Mouse (Mus musculus) embryonic facial prominence, embryonic 10.5 days (tissue): ENCODE measurements around the gene Acer3. TPM values are rescaled to one million over a fixed set of nuclear protein-coding genes. Genes with fewer than 3 reads are reported as not detected.

Experiments
- DNase-seq: peaks from one replicate; pipeline ENCODE4 v3.0.0-alpha.2; 2017; ENCODE audit warnings: low spot score
- H3K27ac ChIP-seq: fragments of 300-500 bp; sonication (generic); replicated peaks from 2 replicates; pipeline ENCODE4 v1.5.1; 2016; ENCODE audit warnings: mild to moderate bottlenecking
- H3K27me3 ChIP-seq: fragments of 300-500 bp; sonication (generic); replicated peaks from 2 replicates; pipeline ENCODE4 v1.6.1; 2016; ENCODE audit warnings: low read depth, mild to moderate bottlenecking; ENCODE audit not compliant: poor library complexity, severe bottlenecking
- H3K36me3 ChIP-seq: fragments of 300-500 bp; sonication (generic); replicated peaks from 2 replicates; pipeline ENCODE4 v1.6.1; 2016; ENCODE audit warnings: mild to moderate bottlenecking, moderate library complexity
- H3K4me1 ChIP-seq: fragments of 300-500 bp; sonication (generic); 2 replicates; pipeline ENCODE4 v1.6.1; 2016
- H3K4me3 ChIP-seq: fragments of 300-500 bp; sonication (generic); 2 replicates; pipeline ENCODE4 v1.5.1; 2016; ENCODE audit warnings: mild to moderate bottlenecking, moderate library complexity
- H3K9me3 ChIP-seq: fragments of 300-500 bp; sonication (generic); 2 replicates; pipeline ENCODE4 v1.6.1; 2016; ENCODE audit warnings: mild to moderate bottlenecking
- WGBS: fragments of 180-500 bp; shearing (Covaris S2); methylation state at CpG from one replicate; pipeline ENCODE4 v1.1.7; 2016; 5-methylcytosine and 5-hydroxymethylcytosine counted together
- polyA plus RNA-seq: library from polyadenylated mRNA; unstranded; fragments of >200 nt; fragmentation: Nextera tagmentation; extraction: Ambion mirVana; gene quantifications from 2 replicates; pipeline ENCODE4 v1.2.1, GENCODE M21; 2016

Gene Acer3
- polyA plus RNA-seq = 18.0 and 21.3 TPM in 2 replicates

- Histone ChIP-seq H3K4me1 (peaks cover 3% of the 10 kb centered on the region), H3K4me3 (no peak within 1 kb of the TSS), H3K9me3 (no peaks in the 10 kb centered on the region), H3K27ac (no peak within 1 kb of the TSS), H3K36me3 (no peaks in the 10 kb centered on the region), H3K27me3 (no peaks in the 10 kb centered on the region)
- WGBS = 79% methylated on average over 2 of the region's 2 CpGs
- no peak for DNase-seq
These were observed at the start of gene Acer3 for GRCm38 (mm10) chr7:98321083-98321482. Gene Acer3 (minus strand): TSS chr7:98321208.

- H3K27ac ChIP-seq = no peak overlapping the region
- H3K36me3 ChIP-seq = no peaks in the 10 kb centered on the region
- peaks cover 20% of the 10 kb centered on the region for H3K4me1 ChIP-seq
- no peaks in the 10 kb centered on the region for H3K9me3 ChIP-seq
- no peak for DNase-seq
- WGBS = 49% methylated on average over 10 of the region's 10 CpGs
- H3K27me3 ChIP-seq = 0 out of 2 replicates have a peak, but pooled peaks cover 10% of the 10 kb centered on the region
- no peak overlapping the region for H3K4me3 ChIP-seq
These were observed 48.9 kb upstream of the Acer3 start for GRCm38 (mm10) chr7:98369762-98370369.

- peaks cover 4% of the 10 kb centered on the region; the same call in 1 of the 2 replicates for H3K9me3 ChIP-seq
- 54% methylated on average over 2 of the region's 2 CpGs for WGBS
- H3K4me3 ChIP-seq = peak overlapping the region; percentile 75
- peaks cover 51% of the 10 kb centered on the region for H3K4me1 ChIP-seq
- no peaks in the 10 kb centered on the region for H3K27me3 ChIP-seq
- peaks cover 12% of the 10 kb centered on the region; the same call in 1 of the 2 replicates for H3K36me3 ChIP-seq
- DNase-seq = no peak
- H3K27ac ChIP-seq = peak overlapping the region; percentile 92
These were observed 40.7 kb upstream of the Acer3 start for GRCm38 (mm10) chr7:98361662-98362061.

GRCm38 (mm10) chr7:98361063-98361652, 40.1 kb upstream of the Acer3 start, which contains the start of gene Tsku:
Gene Tsku (minus strand): TSS chr7:98361328.
- Histone ChIP-seq H3K9me3 (peaks cover 4% of the 10 kb centered on the region; the same call in 1 of the 2 replicates), H3K4me1 (peaks cover 56% of the 10 kb centered on the region), H3K4me3 (peak within 1 kb of the TSS; percentile 75), H3K27ac (peak within 1 kb of the TSS; percentile 92), H3K27me3 (no peaks in the 10 kb centered on the region), H3K36me3 (peaks cover 12% of the 10 kb centered on the region; the same call in 1 of the 2 replicates)
- DNase-seq = peak; percentile 97
- WGBS = under 1% methylated on average over 52 of the region's 52 CpGs

- peaks cover 12% of the 10 kb centered on the region; the same call in 1 of the 2 replicates for H3K36me3 ChIP-seq
- H3K9me3 ChIP-seq = peaks cover 4% of the 10 kb centered on the region; the same call in 1 of the 2 replicates
- no peak for DNase-seq
- H3K4me1 ChIP-seq = peaks cover 62% of the 10 kb centered on the region
- no peaks in the 10 kb centered on the region for H3K27me3 ChIP-seq
- H3K27ac ChIP-seq = peak overlapping the region; percentile 92
- under 1% methylated on average over 20 of the region's 20 CpGs for WGBS
- peak overlapping the region; percentile 75 for H3K4me3 ChIP-seq
These were observed 39.6 kb upstream of the Acer3 start for GRCm38 (mm10) chr7:98360621-98360990.

GRCm38 (mm10) chr7:98359951-98360620, 39.1 kb upstream of the Acer3 start:
- H3K27me3 ChIP-seq = no peaks in the 10 kb centered on the region
- H3K4me3 ChIP-seq = peak overlapping the region; percentile 75
- peaks cover 67% of the 10 kb centered on the region for H3K4me1 ChIP-seq
- DNase-seq = peak; percentile 86
- WGBS = under 1% methylated on average over 33 of the region's 33 CpGs
- H3K9me3 ChIP-seq = peaks cover 4% of the 10 kb centered on the region; the same call in 1 of the 2 replicates
- H3K27ac ChIP-seq = peak overlapping the region; percentile 92
- peaks cover 12% of the 10 kb centered on the region; the same call in 1 of the 2 replicates for H3K36me3 ChIP-seq

GRCm38 (mm10) chr7:98358016-98358415, 37.0 kb upstream of the Acer3 start:
- Histone ChIP-seq H3K9me3 (no peaks in the 10 kb centered on the region), H3K36me3 (peaks cover 14% of the 10 kb centered on the region), H3K27ac (no peak overlapping the region), H3K27me3 (no peaks in the 10 kb centered on the region), H3K4me1 (peaks cover 86% of the 10 kb centered on the region), H3K4me3 (peak overlapping the region; percentile 8; the same call in 1 of the 2 replicates)
- WGBS = 77% methylated on average over 1 of the region's 1 CpGs
- DNase-seq = no peak

- Histone ChIP-seq H3K4me3 (peak overlapping the region; percentile 8; the same call in 1 of the 2 replicates), H3K9me3 (no peaks in the 10 kb centered on the region), H3K4me1 (peaks cover 82% of the 10 kb centered on the region), H3K27ac (no peak overlapping the region), H3K27me3 (no peaks in the 10 kb centered on the region), H3K36me3 (peaks cover 21% of the 10 kb centered on the region)
- no peak for DNase-seq
- WGBS = 74% methylated on average over 5 of the region's 5 CpGs
These were observed 36.3 kb upstream of the Acer3 start for GRCm38 (mm10) chr7:98357324-98357723.

GRCm38 (mm10) chr7:98354921-98355310, 33.9 kb upstream of the Acer3 start:
- peak overlapping the region; percentile 30 for H3K4me3 ChIP-seq
- H3K4me1 ChIP-seq = peaks cover 67% of the 10 kb centered on the region
- H3K27ac ChIP-seq = peak overlapping the region; percentile 69
- no peak for DNase-seq
- WGBS = 37% methylated on average over 4 of the region's 4 CpGs
- no peaks in the 10 kb centered on the region for H3K9me3 ChIP-seq
- no peaks in the 10 kb centered on the region for H3K27me3 ChIP-seq
- peaks cover 45% of the 10 kb centered on the region for H3K36me3 ChIP-seq

GRCm38 (mm10) chr7:98354160-98354920, 33.3 kb upstream of the Acer3 start:
- Histone ChIP-seq H3K27ac (peak overlapping the region; percentile 69), H3K27me3 (no peaks in the 10 kb centered on the region), H3K4me3 (peak overlapping the region; percentile 30), H3K4me1 (peaks cover 61% of the 10 kb centered on the region), H3K36me3 (peaks cover 51% of the 10 kb centered on the region), H3K9me3 (no peaks in the 10 kb centered on the region)
- WGBS = 21% methylated on average over 12 of the region's 12 CpGs
- DNase-seq = peak; percentile 75

GRCm38 (mm10) chr7:98353616-98354015, 32.6 kb upstream of the Acer3 start:
- H3K4me1 ChIP-seq = peaks cover 54% of the 10 kb centered on the region
- no peaks in the 10 kb centered on the region for H3K9me3 ChIP-seq
- H3K36me3 ChIP-seq = peaks cover 50% of the 10 kb centered on the region
- peak overlapping the region; percentile 69 for H3K27ac ChIP-seq
- H3K27me3 ChIP-seq = no peaks in the 10 kb centered on the region
- no peak for DNase-seq
- H3K4me3 ChIP-seq = no peak overlapping the region
- WGBS = 93% methylated on average over 5 of the region's 5 CpGs

- no peak overlapping the region for H3K4me3 ChIP-seq
- H3K27me3 ChIP-seq = no peaks in the 10 kb centered on the region
- no peak for DNase-seq
- peaks cover 43% of the 10 kb centered on the region for H3K36me3 ChIP-seq
- peaks cover 38% of the 10 kb centered on the region for H3K4me1 ChIP-seq
- H3K9me3 ChIP-seq = no peaks in the 10 kb centered on the region
- no peak overlapping the region for H3K27ac ChIP-seq
- WGBS = 93% methylated on average over 3 of the region's 3 CpGs
These were observed 30.5 kb upstream of the Acer3 start for GRCm38 (mm10) chr7:98351523-98351922.
